Mouse (Mus musculus) spleen, adult 2 months (tissue): ENCODE measurements around the gene Dmkn.

Experiments
- CTCF ChIP-seq: fragments of 200-500 bp; IDR thresholded peaks from 2 replicates; pipeline ENCODE4 v1.5.1; 2011; ENCODE audit warnings: mild to moderate bottlenecking, inconsistent platforms; ENCODE audit not compliant: insufficient read depth, insufficient read length, insufficient replicate concordance; ENCODE audit errors: extremely low read depth
- POLR2A ChIP-seq: fragments of 200-500 bp; IDR thresholded peaks from 2 replicates; pipeline ENCODE4 v1.6.1; 2011; ENCODE audit warnings: low read depth, low read length, inconsistent platforms

DNA sequence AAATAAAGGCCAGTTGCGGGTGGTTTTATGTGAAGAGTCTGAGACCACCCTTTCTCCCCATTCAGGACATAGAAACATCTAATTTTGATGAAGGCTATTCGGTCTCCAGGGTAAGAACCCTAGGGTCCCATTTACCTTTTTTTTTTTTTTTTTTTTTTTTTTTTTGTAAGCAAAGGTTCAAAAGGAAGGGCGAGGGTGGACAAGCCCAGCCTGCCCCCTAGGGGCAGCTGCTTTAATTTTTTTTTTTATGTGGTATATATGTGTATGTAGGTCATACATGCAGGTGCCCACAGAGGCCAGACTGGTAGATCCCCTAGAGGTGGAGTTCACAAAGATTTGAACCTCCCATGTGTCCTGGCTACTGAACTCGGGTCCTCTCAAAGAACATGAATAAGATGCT is 2.9 kb downstream of the Dmkn start:
- TF ChIP-seq CTCF = no peak
- TF ChIP-seq POLR2A = no peak
